Mouse (Mus musculus) liver, adult 2 months (tissue): ENCODE measurements around the gene Xirp2. TPM values are rescaled to one million over a fixed set of nuclear protein-coding genes. Genes with fewer than 3 reads are reported as not detected.
"Not testable (repeated sequence)": the region's sequence is repeated elsewhere in the genome, so short reads cannot be mapped to it uniquely, and the experiment has no call there.

Experiments used
- DNase-seq: peaks from one replicate; pipeline ENCODE4 v3.0.0-alpha.2; 2011; ENCODE audit warnings: low read depth, low spot score; ENCODE audit errors: extremely low read depth
- H3K27ac ChIP-seq: fragments of 200-500 bp; replicated peaks from 2 replicates; pipeline ENCODE4 v1.5.1; 2012; ENCODE audit warnings: low read depth, mild to moderate bottlenecking, control low read depth, inconsistent platforms, low read length; ENCODE audit not compliant: insufficient read depth
- H3K27me3 ChIP-seq: fragments of 200-500 bp; 2 replicates; pipeline ENCODE4 v1.6.1; 2012; ENCODE audit warnings: mild to moderate bottlenecking, moderate library complexity, low read length, inconsistent platforms; ENCODE audit not compliant: control insufficient read depth, insufficient read depth
- H3K36me3 ChIP-seq: fragments of 200-500 bp; 2 replicates; pipeline ENCODE4 v1.6.1; 2012; ENCODE audit warnings: low read length, inconsistent platforms; ENCODE audit not compliant: control insufficient read depth, insufficient read depth
- H3K4me1 ChIP-seq: fragments of 200-500 bp; 2 replicates; pipeline ENCODE4 v1.6.1; 2011; ENCODE audit warnings: low read length; ENCODE audit not compliant: control insufficient read depth, insufficient read depth
- H3K4me3 ChIP-seq: fragments of 200-500 bp; 2 replicates; pipeline ENCODE4 v1.5.1; 2011; ENCODE audit warnings: low read depth, mild to moderate bottlenecking, control low read depth, low read length, moderate library complexity; ENCODE audit not compliant: insufficient read depth
- H3K79me2 ChIP-seq: fragments of 200-500 bp; 2 replicates; pipeline ENCODE4 v1.6.1; 2012; ENCODE audit warnings: inconsistent platforms, mild to moderate bottlenecking, low read length, moderate library complexity; ENCODE audit not compliant: control insufficient read depth, insufficient read depth
- H3K9ac ChIP-seq: fragments of 200-500 bp; 2 replicates; pipeline ENCODE4 v1.6.1; 2012; ENCODE audit warnings: low read depth, mild to moderate bottlenecking, control low read depth, inconsistent platforms, low read length
- CTCF ChIP-seq: fragments of 200-500 bp; IDR thresholded peaks from 2 replicates; pipeline ENCODE4 v1.5.1; 2011; ENCODE audit warnings: low read depth, low read length, control low read depth
- POLR2A ChIP-seq: fragments of 200-500 bp; IDR thresholded peaks from 2 replicates; pipeline ENCODE4 v1.6.1; 2011; ENCODE audit warnings: low read length, control low read depth; ENCODE audit not compliant: insufficient read depth; ENCODE audit errors: extremely low read depth
- WGBS: fragments of 180-500 bp; shearing (Covaris S2); methylation state at CpG from one replicate; pipeline ENCODE4 v1.1.7; 2018; 5-methylcytosine and 5-hydroxymethylcytosine counted together
- polyA plus RNA-seq: library from polyadenylated mRNA; depleted of rRNA; stranded (reverse); fragments of >200 nt; gene quantifications from 2 replicates; pipeline ENCODE4 v1.2.3, GENCODE M21; 2012; rRNA removed
- total RNA-seq: library from RNA; depleted of rRNA; stranded (reverse); fragments of >200 nt; gene quantifications from 2 replicates; pipeline ENCODE4 v1.2.3, GENCODE M21; 2014; rRNA removed

Gene Xirp2
- total RNA-seq (0.55 TPM in 1 of 2 replicates, not detected in the other), polyA plus RNA-seq (not detected in 2 replicates)

GRCm38 (mm10) chr2:67445780-67446179, at the start of gene Xirp2:
TSS of gene Xirp2 (plus strand) at chr2:67446002.
- 64% methylated on average over 3 of the region's 3 CpGs for WGBS
- H3K4me3 ChIP-seq, result no peak within 1 kb of the TSS
- H3K27me3 ChIP-seq, result no peaks in the 10 kb centered on the region
- H3K79me2 ChIP-seq, result no peaks in the 10 kb centered on the region
- no peak for DNase-seq
- TF ChIP-seq CTCF (no peak), POLR2A (no peak)
- no peaks in the 10 kb centered on the region for H3K36me3 ChIP-seq
- H3K9ac ChIP-seq, result no peak within 1 kb of the TSS
- no peaks in the 10 kb centered on the region for H3K4me1 ChIP-seq
- H3K27ac ChIP-seq, result no peak within 1 kb of the TSS

GRCm38 (mm10) chr2:67413425-67413824, 32.4 kb upstream of the Xirp2 start, which contains the start of gene Gm21830:
TSS of gene Gm21830 (plus strand) at chr2:67413725.
- not testable (repeated sequence) for H3K27me3 ChIP-seq, H3K4me3 ChIP-seq, DNase-seq, H3K36me3 ChIP-seq, H3K9ac ChIP-seq, H3K4me1 ChIP-seq, H3K79me2 ChIP-seq, H3K27ac ChIP-seq
- WGBS, result no CpG with 5 or more reads among the region's 1 CpGs

- Histone ChIP-seq H3K36me3 (no peaks in the 10 kb centered on the region), H3K79me2 (no peaks in the 10 kb centered on the region), H3K9ac (no peak overlapping the region), H3K4me1 (no peaks in the 10 kb centered on the region), H3K27ac (no peak overlapping the region), H3K27me3 (no peaks in the 10 kb centered on the region), H3K4me3 (no peak overlapping the region)
- TF ChIP-seq POLR2A, result no peak
- no peak for TF ChIP-seq CTCF
- no peak for DNase-seq
Observed at GRCm38 (mm10) chr2:67420853-67421252, 24.9 kb upstream of the Xirp2 start.

GRCm38 (mm10) chr2:67422799-67423198, 23.0 kb upstream of the Xirp2 start:
- Histone ChIP-seq H3K27ac (no peak overlapping the region), H3K9ac (no peak overlapping the region), H3K27me3 (no peaks in the 10 kb centered on the region), H3K36me3 (no peaks in the 10 kb centered on the region), H3K79me2 (no peaks in the 10 kb centered on the region), H3K4me3 (no peak overlapping the region), H3K4me1 (no peaks in the 10 kb centered on the region)
- DNase-seq, result no peak
- TF ChIP-seq CTCF (no peak), POLR2A (no peak)
- 73% methylated on average over 1 of the region's 1 CpGs for WGBS

GRCm38 (mm10) chr2:67433081-67433480, 12.7 kb upstream of the Xirp2 start, which contains the start of gene Gm26727:
TSS of gene Gm26727 (minus strand) at chr2:67433181.
- H3K4me3 ChIP-seq, result no peak within 1 kb of the TSS
- WGBS, result 43% methylated on average over 2 of the region's 2 CpGs
- H3K79me2 ChIP-seq, result no peaks in the 10 kb centered on the region
- TF ChIP-seq CTCF, result no peak
- TF ChIP-seq POLR2A, result no peak
- H3K27me3 ChIP-seq, result no peaks in the 10 kb centered on the region
- H3K36me3 ChIP-seq, result no peaks in the 10 kb centered on the region
- no peak for DNase-seq
- no peak within 1 kb of the TSS for H3K27ac ChIP-seq
- no peaks in the 10 kb centered on the region for H3K4me1 ChIP-seq
- no peak within 1 kb of the TSS for H3K9ac ChIP-seq

GRCm38 (mm10) chr2:67438309-67438708, 7.5 kb upstream of the Xirp2 start:
- no peaks in the 10 kb centered on the region for H3K36me3 ChIP-seq
- H3K79me2 ChIP-seq, result no peaks in the 10 kb centered on the region
- DNase-seq, result no peak
- no peak overlapping the region for H3K4me3 ChIP-seq
- H3K27me3 ChIP-seq, result no peaks in the 10 kb centered on the region
- 81% methylated on average over 8 of the region's 8 CpGs for whole genome bisulfite sequencing
- TF ChIP-seq CTCF, result no peak
- no peak for TF ChIP-seq POLR2A
- H3K9ac ChIP-seq, result no peak overlapping the region
- H3K4me1 ChIP-seq, result no peaks in the 10 kb centered on the region
- H3K27ac ChIP-seq, result no peak overlapping the region
